Mouse (Mus musculus) cerebellum, adult 2 months (tissue): ENCODE measurements at regions not wholly inside any gene's neighbourhood (a gene's known extent, or its start where the extent isn't known, plus 50 kb on each side); places are given as distances from the start of the nearest gene placed in this dataset.

Experiments used
- CTCF ChIP-seq: fragments of 200-500 bp; IDR thresholded peaks from 2 replicates; pipeline ENCODE4 v1.5.1; 2011; ENCODE audit warnings: low read depth, mild to moderate bottlenecking, control low read depth, low read length, moderate library complexity, borderline replicate concordance; ENCODE audit not compliant: insufficient read depth
- POLR2A ChIP-seq: fragments of 200-500 bp; IDR thresholded peaks from 2 replicates; pipeline ENCODE4 v1.6.1; 2011; ENCODE audit warnings: low read length, control low read depth, borderline replicate concordance; ENCODE audit not compliant: insufficient read depth

GRCm38 (mm10) chr6:148660152-148660551, 171.1 kb downstream of the Ipo8 start:
- no peak for TF ChIP-seq CTCF
- TF ChIP-seq POLR2A, result no peak
